Mouse (Mus musculus): ENCODE data around the gene Errfi1.
A peak's percentile ranks its signal among the peaks of the same experiment; 100 is the strongest.

The Errfi1 gene

DNA sequence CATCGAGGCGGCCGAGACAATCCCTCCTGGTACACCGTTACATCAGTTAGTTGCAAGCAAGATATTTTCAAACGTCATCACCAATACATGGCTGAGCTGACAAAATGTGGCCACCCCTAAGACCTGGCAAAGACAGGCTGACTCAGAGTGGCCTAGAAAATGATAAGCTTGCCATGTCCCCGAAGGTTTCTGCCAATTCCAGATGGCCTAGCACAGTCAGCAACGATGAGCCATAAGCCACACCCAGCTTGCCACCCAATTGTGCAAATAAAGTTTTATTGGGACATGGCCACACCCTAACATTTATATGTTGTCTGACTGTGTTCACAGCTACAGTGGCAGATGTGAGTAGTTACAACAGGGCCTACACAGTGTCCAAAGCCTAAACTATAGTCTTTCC, 10.5 kb upstream of the Errfi1 start:
- DNase-seq (ENCODE audit: inconsistent age in 2 of 2, low spot score in 1 of 2) = peak; percentile 27 to 70

DNA sequence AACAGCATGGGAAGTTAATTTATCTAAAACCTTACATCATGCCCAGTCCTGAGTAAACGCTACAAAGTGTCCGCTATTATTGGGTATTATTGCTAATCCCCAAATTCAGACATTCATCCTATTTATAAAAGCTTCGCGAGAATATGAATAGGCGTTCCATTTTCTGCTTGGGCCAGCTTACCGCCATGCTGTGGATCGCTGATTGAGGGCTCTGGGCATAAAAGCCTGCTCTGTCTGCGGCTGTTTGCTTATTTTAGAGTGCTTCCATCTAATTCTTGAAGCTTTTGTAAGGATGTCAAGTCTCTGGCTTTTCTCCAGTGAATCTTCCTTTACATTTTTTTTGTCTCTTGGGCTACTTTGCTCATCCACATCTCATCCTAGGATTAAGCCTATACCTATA, 7.4 kb upstream of the Errfi1 start:
- no peak for DNase-seq (ENCODE audit: inconsistent age in 2 of 2, low spot score in 1 of 2)

DNA sequence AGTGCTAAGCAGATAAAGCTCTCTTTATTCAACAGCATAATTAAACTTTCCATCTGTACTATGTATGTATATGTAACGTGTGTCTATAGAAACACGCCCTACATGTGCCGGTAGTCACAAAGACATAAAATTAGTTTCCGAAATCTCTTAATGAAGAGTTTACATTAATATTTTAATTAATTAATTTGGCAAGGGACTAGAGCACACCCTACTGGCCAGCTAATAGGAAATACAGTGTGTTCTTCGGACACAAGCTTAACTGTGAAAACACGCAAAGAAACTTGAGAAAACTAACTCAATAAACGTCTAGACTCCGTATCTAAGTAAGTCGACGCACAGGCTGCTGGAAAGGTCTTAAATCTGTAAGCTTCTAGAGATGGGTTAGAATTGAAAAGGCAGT, 3.8 kb upstream of the Errfi1 start:
- peak in 1 of 2 experiments; percentile 74 for DNase-seq (ENCODE audit: inconsistent age in 2 of 2, low spot score in 1 of 2)

DNA sequence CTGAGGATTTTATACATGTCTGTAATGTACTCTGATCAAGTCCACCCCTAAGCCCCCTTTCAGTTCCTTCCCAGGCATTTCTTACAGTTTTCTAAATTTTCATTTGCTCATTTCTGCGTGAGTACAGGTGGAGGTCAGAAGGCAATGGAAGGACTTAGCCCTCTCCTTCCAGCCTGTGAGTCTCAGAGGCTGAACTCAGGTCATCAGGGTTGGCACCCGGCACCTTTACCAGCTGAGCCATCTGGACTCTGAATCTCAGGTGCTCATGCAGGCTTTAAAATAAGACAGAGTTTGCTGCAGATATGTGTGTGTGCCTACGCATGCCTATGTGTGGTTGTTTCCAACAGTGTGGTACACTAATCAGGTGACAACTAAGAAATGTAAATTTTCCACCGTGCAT, 2.8 kb upstream of the Errfi1 start:
- DNase-seq (ENCODE audit: inconsistent age in 2 of 2, low spot score in 1 of 2) = no peak

DNA sequence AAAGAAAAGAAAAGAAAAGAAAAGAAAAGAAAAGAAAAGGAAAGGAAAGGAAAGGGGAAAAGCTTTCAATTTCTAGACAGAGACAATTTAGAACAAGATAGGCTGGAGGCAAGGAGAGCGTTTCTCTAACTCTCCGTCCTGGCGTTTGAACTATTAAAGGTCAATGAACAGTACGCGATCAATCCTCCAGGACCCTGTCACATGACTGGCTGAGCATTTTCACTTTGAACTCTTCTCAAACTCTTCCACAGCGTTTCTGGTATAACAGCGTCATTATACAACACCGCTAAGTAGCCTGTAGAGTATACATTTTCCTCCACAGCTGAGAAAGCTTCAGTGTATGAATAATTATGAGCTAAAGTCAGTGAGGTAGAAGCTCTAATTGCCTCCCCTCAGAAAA, 1.7 kb upstream of the Errfi1 start:
- no peak for DNase-seq (ENCODE audit: inconsistent age in 2 of 2, low spot score in 1 of 2)

DNA sequence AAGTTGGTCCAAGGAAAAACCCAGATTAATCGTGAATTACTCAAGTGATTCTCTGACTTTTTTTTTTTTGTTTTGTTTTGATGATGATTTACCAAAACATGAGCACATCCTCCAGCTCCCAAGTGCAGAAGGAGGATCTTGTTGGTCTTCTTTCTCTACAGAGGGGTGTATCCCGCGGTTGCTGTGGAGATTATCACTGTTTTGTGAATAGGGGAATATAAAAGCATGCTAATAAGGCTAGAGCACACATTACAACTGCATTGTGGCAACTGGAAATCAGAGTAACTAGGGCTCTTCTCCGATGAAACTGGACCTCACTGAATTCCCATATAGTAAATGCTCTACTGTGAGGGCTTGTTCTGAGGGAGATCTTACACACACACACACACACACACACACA, 1.2 kb upstream of the Errfi1 start:
- no peak for DNase-seq (ENCODE audit: inconsistent age in 2 of 2, low spot score in 1 of 2)

DNA sequence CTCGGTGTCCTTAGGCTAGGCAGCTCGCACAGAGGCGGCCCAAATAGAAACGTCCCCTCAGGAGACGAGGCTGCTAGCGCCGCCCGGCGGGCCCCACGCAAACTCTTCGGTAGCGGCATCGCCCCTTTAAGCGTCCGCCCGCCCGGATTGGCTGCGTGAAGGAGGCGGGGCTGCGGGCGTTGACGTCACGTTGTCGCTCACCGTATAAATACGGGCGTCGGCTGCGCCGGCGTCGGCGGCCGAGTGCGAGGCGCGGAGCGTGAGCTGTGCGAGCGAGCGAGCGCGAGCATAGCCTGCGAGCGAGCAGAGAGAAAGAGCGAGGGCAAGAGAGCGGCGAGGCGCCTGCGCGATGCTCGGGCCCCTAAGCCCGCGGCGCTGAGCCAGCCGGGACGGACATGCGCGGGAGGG, 1.1 kb downstream of the Errfi1 start:
- peak; percentile 96 to 99 for DNase-seq (ENCODE audit: inconsistent age in 2 of 2, low spot score in 1 of 2)

DNA sequence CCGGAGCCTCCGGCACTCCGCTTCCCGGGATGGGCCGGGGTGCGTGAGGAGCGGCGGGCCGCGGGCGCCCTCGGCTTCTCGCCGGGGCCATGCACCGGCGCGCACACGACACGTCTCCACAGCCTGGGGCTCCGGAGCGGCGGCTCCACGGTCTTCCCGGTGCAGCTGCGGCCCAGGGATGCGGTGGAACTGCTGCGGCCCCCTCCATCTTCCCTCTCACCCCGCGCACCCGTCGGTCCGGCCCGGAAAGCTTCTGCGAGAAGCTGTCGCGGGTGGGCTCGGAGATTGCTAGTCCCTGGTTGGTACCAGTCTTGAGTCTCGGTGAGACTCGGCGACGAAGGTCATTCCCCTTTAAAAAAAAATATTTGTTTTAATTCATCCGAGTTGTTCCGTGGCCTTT, 1.6 kb downstream of the Errfi1 start:
- DNase-seq (ENCODE audit: inconsistent age in 2 of 2, low spot score in 1 of 2) = no peak

DNA sequence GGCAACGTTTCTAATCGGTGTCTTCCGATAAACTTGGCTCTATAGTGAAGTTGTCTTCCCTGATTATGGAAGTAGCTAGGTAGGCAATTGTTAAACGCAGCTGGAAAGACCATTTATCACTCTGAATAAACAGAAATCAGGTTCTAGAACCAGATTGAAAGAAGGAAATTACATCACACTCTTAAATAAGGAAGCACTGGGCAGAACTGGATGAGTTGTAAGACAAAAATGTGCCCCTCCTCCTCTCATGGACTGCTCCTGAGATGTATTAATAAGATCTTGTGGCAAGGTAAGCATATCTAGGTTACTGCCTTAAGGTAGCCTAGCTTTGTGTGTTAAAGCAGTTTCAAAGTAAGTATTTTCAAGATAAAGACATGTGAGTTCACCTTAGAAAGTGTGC, 6.8 kb downstream of the Errfi1 start:
- DNase-seq (ENCODE audit: inconsistent age in 2 of 2, low spot score in 1 of 2) = no peak

DNA sequence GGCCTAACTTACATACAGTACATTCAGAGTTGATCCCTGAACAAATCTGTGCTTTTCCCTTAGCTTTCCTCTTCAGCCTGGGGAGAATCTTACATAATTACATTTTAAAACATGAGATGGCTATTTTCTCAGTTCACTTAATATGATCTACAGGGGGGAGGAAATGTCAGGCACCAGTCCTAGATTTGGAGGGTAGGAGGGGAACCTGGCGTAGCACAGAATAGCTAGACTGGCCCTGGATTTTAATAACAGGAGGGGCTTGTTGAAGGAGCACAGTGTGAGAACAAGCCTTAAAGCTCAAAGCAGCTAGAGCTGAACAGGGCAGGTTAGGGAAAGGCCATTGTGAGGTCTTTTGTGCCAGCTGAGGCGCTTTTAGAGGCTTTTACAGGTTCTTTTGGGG, 7.4 kb downstream of the Errfi1 start:
- no peak for DNase-seq (ENCODE audit: inconsistent age in 2 of 2, low spot score in 1 of 2)

DNA sequence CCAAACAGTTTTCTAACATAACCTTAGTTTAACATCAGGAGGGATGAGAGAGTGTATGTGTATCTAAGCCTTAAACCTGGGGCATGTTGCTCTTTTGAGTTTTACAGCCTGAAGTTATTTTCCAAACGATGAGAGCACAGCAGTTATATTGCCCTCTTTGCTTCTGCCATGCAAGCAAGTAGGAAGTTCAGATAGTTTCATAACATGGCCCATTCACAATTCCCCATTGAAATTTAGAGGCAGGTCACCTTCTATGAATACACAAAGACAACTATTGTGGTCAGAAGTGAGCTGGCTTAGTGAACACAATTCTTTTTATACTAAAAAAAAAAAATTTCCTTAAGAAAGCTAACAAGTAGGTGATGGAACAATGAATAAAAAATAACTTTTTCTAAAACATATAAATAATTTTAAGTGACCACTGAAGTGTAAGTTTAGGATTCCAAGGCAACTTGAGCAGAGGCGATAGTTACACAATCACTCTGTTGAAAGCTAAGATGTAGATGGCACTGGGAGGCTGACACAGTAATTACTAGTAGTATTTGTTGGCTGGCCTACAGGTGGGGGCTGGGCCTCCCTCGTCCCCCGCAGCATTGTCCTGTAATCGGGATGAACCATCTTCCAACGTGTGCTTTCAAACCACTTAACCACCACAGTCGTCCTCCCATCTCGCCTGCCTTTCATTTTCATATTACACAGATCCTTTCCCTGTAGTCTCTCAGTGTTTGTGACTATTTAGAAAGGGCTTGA, 9.1 kb downstream of the Errfi1 start:
- DNase-seq (ENCODE audit: inconsistent age in 2 of 2, low spot score in 1 of 2) = no peak

DNA sequence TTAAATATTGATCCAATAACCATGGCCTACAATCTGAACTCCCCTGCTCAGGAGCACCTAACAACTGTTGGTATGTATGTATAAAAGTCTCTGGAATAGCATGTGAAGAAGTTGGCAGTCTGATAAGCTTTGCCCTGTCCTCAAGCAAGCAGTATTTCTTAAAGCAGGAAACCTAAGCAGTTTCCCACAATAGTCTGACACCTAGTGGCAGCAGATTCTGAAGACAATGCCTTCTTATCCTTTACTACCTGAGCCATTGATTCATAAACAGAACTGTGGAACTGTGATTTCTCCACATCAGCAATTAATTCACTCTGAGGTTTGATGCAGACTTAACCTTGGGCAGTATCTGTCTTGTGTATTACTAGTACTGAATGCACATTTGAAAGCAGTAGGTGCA, 11.7 kb downstream of the Errfi1 start:
- peak in 1 of 2 experiments; percentile 73 for DNase-seq (ENCODE audit: inconsistent age in 2 of 2, low spot score in 1 of 2)

DNA sequence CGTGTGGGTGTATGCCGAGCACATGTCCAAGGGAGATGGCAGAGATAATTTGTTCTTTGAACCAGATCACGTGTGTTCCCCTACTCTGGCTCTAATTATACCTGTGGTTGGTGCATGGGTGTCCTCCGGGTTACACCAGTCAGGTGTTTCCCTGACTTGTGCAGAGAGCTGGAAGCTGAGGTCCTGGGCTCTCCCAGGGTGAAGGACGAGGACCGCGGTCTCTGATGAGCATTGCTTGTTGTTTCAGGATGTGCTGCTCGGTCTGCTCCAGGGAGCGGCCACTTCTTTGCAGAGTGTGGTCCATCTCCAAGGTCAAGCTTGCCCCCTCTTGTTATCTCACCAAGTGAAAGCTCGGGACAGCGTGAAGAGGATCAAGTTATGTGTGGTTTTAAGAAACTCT, 12.3 kb downstream of the Errfi1 start:
- DNase-seq (ENCODE audit: inconsistent age in 2 of 2, low spot score in 1 of 2) = no peak

DNA sequence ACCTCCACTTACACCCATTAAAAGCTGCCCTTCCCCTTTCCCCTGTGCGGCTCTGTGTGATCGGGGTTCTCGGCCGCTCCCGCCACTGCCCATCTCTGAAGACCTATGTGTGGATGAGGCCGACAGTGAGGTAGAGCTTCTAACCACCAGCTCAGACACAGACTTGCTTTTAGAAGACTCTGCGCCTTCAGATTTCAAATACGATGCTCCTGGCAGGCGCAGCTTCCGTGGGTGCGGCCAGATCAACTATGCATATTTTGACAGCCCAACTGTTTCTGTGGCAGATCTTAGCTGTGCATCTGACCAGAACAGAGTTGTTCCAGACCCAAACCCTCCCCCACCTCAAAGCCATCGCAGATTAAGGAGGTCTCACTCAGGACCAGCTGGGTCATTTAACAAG, 12.8 kb downstream of the Errfi1 start:
- no peak for DNase-seq (ENCODE audit: inconsistent age in 2 of 2, low spot score in 1 of 2)

DNA sequence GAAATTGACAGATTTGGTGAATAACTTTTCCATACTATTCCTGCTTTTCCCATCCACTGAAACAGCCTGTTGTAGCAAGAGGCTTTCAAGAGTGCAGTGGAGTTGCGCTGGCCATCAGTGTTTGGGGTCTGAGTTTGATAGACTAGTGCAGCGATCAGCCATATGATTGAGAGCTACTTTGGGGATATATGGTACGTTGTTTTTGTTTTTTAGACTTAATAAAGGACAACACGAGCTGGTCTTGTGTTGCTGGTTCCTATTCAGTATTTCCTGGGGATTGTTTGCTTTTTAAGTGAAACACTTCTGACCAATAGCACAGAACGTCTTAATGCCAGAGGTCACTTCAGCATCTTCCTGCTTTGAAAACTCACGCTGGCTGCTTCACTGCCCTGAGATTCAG, 14.4 kb downstream of the Errfi1 start:
- no peak for DNase-seq (ENCODE audit: inconsistent age in 2 of 2, low spot score in 1 of 2)

DNA sequence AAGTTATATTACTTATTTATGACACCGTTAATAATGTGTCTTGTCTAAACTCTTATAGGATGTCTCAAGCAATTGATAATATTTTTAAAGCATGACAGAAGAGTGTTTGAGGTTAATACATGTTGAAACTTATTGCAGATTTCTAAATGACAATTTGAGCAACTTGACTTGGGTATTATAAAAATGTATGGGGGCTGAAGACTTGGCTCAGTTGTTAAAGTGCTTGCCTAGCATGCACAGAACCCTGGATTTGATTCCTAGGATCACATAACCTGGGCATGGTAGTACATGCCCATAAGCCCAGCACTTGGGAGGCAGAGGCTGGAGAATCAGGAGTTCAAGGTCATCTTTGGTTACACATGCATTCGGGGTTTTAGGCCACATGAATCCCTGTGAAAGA, 15.1 kb downstream of the Errfi1 start:
- no peak for DNase-seq (ENCODE audit: inconsistent age in 2 of 2, low spot score in 1 of 2)

DNA sequence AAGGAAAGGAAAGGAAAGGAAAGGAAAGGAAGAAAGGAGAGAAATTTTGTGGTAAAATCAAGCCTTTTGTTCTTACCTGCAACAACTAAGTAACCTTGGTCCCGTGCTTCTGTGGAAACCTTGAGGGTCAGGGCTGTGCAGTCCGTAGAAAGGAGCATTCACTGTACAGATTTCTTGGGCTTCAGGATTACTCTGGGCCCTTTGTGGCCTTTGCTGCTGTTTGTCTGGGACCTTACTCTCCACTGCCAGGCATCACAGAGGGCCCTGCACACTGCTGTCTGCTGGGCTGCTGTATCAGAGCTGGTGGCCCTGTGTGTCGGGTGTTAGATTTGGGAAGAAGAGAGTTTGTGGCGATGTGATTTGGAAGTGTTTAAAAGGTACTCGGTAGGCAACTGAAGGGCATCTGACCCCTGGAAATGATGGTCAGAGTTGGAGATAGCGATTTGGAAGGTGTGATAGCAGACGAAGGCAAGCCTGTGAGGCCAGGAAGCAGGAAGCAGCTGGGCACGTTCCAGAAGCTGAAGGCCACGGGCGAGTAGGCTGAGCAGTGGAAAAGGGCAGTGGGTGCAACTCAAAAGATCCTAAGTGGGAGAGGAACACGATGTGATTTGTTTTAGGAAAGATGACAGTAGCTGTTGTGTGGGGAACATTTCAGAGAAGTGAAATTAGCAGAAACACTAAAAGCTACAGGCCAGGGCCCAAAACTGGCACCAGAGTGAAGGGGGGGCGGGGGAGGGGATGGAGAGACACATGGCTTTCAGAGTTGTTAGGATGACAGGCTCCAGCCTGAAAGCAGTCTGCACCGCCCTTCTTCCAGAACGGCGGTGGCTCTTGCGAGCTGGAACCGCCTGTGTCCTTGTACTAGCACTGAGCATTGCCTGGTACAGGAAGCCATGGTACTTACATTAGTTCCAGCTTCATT, 15.8 kb downstream of the Errfi1 start:
- peak; percentile 84 to 89 for DNase-seq (ENCODE audit: inconsistent age in 2 of 2, low spot score in 1 of 2)

DNA sequence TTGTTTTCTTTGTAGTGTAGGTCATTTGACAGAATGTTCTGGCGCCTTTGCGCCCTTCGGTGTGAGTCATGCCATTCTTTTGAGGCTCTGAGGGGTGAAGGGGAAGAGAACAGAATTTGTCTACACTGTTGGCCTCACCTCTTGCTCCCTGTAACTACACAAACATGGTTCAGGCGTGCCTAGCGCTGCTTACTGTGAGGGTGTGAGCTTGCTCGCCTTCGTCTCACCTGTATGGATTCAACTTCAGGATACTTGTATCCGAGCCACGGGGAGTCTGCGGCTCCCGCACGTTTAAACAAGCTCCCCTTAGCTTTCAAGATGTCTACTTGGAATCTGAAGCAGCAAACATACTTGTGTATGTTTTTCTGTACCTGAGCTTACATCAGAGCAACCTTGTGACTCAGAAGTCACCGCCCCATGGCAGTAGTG, 17.3 kb downstream of the Errfi1 start:
- peak; percentile 35 to 67 for DNase-seq (ENCODE audit: inconsistent age in 2 of 2, low spot score in 1 of 2)

DNA sequence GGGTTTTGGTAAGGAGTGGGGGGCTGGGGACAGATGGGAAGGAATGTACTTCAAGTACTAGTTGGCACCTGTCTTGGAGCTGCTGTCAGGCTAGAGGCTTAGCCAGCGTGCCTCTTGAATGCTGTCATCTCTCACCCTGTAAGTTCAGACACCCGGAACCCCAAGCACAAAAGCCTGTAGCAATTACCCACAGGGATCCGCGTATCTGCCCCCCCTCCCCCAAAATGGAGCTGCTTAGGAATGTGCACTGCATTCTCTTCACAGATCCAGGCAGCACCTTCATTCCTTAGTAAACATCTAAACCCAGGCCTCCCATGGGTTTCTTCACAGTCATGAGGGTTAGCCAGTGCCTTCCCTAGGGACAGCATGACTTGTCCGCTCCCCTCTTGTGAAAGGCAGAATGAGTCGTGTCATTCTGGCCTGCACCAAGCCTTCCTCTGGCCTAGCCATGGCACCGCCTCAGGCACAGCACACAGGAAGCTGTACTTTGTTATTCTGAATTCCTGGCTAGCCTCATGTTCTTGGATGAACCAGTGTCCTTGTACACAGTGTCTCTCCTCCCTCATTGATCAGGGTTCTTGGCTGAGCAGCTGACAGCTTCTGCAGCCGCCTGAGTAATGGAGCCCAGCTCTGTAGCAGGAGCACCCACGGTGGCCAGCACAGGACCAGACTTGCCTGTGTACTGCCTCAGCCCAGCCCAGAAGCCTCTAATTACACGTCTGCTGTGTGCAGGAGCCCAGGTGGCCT, 17.8 kb downstream of the Errfi1 start:
- DNase-seq (ENCODE audit: inconsistent age in 2 of 2, low spot score in 1 of 2) = peak; percentile 89 to 93

DNA sequence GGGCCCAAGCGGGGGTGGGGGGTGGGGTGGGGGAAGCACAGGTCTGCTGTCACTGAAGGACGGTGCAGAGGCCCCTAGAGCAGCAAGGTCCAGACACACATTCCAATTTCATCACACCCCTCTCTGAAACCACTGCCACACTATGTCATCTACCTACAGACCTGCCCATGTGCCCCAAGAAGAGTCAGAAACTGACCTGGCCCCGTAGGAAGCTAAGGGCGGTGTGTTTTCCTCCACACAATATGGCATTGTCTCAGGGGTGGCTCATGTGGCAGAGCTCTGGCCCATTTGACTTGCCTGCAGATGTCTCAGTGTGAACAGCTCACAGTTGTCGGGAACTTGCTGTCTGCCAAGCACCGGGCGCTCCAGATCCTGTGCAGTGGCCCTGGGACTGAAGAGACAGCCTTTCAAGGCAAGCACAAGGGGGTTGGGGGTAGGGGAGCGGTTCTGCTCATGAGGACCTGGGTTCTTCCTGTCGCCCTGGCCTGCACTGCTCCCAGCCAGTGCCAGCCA, 18.5 kb downstream of the Errfi1 start:
- peak; percentile 80 to 90 for DNase-seq (ENCODE audit: inconsistent age in 2 of 2, low spot score in 1 of 2)

DNA sequence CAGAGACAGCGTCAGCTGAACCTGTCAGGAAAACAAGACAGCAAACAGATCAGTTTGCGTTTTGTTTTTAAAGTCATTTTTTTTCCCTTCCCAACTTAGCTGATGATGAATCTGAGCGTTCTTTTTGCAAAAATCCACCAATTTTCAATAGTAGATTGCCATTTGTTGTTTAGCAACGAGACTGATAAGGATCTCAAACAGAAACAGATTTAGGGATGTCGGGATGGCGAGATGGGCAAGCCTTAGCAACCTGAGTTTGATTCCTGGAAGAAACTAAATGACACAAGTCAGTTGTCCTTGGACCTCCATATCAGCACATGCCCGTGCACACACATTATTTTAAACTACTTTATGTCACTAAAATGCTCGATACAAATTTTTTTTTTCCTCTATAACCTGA, 19.0 kb downstream of the Errfi1 start:
- DNase-seq (ENCODE audit: inconsistent age in 2 of 2, low spot score in 1 of 2) = no peak

Measured in adrenal gland, adult (tissue).